Mouse (Mus musculus) frontal cortex, adult 2 months (tissue): ENCODE results near the gene Timp3. TPM values are rescaled to one million over a fixed set of nuclear protein-coding genes. Genes with fewer than 3 reads are reported as not detected.

Source experiments
- DNase-seq, 2 experiments: peaks; one replicate each; pipeline ENCODE4 v3.0.0; 2022; ENCODE audit warnings: low spot score in 1 of 2; ENCODE audit errors: extremely low spot score in 1 of 2
- polyA plus RNA-seq: library from polyadenylated mRNA; depleted of rRNA; stranded (reverse); fragments of >200 nt; gene quantifications from 2 replicates; pipeline ENCODE4 v1.2.3, GENCODE M21; 2012

Gene Timp3
- polyA plus RNA-seq, 1 experiment: 65.5 TPM

- peak in 1 of 2 experiments; percentile 37 for DNase-seq
Observed at GRCm38 (mm10) chr10:86323275-86323994, 23.3 kb downstream of the Timp3 start.

DNA sequence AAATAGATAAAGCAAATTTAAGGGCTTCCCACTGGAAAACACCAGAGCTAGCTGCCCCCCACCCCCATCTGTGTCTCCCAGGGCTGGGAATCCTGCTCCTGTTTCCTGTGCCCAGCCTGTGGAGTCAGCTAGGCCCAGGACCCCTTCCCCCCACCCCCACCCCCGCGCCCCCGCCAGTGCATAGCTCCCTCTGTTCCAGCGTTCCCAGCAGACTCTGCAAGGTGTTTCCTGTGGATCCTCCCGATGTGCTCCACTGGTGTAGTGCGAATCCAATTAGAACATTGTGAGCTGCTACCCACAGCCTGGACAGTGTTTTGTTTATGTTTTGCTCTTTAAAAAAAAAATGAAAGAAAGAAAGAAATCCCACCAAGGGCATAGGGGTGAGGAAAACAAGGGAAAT lies 25.1 kb downstream of the Timp3 start:
- no peak for DNase-seq

DNA sequence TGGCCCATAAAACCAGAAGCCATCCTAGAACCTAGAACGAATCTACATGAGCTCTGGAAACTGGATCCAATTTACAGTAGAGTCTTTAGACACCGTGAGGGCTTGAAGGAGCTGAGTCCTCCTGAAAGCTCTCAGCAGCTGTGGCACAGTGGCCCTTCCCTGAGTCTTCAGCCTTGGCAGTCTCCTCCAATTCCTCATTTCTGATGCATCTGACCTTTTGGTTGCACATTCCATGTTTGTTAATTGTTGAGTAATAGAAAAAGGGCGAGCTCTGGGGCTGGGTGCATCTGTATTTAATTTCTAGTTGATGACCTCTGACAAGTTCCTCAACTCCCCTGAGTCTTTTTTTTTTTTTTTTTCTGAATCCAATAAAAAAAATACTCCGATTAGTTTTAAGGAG lies 28.0 kb downstream of the Timp3 start:
- DNase-seq: no peak

GRCm38 (mm10) chr10:86328691-86329090 lies 28.5 kb downstream of the Timp3 start:
- DNase-seq: no peak

- DNase-seq: no peak
Observed at GRCm38 (mm10) chr10:86329241-86329882, 29.2 kb downstream of the Timp3 start.

DNA sequence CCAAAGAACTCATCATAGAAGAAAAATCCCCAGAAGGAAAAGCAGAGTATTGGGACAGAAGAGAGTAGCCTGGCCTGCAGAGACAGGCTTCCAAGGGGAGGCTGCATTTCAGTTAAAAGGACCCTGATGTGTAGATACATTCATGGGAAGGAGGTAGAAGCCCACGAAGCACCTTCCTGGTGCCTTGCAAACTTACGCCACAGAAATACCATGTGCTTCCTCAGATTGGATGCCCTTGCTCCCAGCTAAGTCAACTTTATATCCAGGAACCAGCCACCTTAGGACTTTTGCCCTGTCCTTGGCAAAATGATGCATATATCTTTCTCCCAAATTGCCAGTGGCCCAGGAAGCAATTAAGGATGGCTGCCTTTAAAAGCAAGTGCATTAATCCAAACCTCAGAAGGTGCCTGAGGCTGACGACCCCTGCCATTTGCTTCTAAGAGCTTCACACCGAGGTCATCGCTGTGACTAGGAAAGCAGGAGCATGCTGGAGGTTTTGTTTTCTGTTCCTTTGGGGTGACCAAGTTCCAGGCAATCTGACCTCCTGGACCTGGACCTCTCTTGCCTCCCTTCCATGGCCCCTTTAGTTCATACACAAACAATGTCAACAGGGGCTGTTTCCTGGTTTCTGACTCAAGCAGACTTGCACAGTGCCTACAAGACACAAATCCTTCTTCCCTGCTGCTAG lies 31.0 kb downstream of the Timp3 start:
- DNase-seq: no peak

DNA sequence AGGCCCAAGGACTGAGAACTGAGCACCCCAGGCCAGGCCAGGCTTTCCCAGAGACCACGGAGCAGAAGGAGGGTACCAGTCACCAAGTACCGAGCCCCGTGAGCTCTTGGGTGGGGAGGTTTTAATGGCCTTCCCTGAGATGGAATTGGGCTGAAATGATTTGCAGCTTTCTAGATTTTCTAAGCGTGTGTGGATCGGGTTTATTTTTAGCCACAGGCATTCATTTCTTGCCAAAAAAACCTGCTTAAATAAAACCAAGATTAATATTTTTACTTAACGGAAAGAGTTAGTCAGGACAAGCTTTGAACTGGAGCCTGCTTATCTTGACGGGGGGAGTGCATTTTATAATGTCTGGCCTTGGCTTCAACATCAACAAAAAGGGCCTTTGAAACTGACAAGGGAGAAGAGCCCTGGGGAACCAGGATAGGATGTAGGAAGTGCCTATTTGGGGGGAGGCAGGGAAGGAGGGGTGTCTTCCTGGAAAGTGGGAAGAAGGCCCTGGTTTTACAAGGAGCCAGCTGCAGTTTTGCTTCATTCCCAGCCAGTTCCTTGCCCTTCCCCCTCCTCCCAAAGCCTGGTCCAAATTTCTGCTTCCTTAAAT lies 31.6 kb downstream of the Timp3 start:
- DNase-seq: no peak

DNA sequence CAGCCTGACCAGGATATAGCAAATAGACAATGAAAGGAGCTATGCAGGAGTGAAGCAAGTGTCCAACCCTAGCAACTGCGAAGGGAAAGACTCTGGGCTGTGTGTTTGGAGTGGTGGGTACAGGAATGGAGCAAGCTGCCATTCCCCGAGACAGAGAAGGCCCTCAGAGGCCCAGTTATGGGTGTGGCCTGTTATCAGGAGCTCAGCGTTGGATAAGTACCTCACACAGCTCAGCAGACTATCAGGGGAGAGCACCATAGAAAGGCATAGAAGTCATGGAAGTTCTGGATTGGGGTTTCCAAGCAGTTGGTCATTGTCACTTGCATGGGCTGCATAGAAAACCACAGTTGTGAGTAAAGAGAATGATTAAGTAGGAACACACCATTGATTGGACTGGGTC lies 32.8 kb downstream of the Timp3 start:
- no peak for DNase-seq

DNA sequence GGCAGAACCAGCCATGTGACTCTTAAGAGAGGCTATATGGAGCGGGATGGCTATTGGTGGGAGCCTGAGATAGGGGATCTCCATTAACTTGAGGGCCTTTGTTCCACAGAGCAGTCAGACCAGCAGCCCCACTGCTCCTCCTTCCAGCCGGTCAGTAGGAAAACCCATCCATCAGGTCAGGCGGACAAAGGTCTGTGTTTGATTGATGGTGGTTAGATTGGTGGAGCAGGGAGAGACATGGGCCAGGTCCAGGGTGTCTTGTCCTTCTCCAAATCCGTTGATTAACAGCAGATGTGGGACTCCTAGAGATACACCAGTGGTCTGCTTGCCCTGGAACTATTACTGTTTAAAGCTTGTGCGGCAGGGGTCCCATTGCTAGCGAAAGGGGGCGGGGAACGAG lies 34.4 kb downstream of the Timp3 start:
- DNase-seq: no peak

- DNase-seq: no peak
Observed at GRCm38 (mm10) chr10:86336506-86336905, 36.3 kb downstream of the Timp3 start.

DNA sequence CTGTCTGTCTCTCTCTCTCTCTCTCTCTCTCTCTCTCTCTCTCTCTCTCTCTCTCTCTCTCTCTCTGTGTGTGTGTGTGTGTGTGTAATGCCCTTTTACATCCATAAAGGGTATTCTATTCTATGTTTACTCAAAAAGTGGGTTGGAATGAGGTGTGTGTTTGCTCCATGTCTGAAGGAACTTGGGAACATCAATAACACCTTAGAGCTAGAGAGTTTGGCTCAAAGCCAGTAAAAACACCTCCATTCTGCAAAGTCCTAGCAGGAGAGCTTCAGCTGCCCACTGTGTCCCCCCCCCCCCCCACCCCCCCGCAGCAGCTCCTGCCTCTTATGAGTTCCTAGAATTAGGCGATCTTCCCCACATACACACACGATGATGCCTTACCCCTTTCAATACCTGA lies 37.1 kb downstream of the Timp3 start:
- no peak for DNase-seq

DNA sequence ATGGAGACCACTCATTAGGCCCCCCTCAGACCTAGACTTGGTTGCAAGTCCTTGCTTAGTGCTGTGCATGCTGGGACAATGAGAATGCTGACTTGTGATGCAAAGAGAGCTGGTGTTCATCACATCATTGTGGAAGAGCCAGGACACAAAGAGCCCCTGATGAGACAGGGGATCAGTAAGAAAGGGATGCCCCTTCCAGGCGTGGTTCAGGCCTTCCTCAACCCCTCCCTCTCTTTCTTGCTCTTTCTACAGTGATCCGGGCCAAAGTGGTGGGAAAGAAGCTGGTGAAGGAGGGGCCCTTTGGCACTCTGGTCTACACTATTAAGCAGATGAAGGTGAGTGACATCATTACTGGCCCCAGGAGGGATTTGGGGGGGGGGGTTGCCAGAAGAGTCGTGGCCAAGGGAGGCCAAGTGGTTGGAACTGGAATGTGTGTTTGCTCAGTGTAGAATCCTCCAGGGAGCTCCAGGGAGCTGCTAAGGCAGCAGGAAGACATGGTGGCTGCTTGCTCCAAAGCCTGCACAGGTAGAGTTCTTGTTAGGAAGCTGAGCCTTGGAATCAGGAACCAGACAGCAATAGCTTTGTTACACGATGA lies 38.0 kb downstream of the Timp3 start:
- no peak for DNase-seq

DNA sequence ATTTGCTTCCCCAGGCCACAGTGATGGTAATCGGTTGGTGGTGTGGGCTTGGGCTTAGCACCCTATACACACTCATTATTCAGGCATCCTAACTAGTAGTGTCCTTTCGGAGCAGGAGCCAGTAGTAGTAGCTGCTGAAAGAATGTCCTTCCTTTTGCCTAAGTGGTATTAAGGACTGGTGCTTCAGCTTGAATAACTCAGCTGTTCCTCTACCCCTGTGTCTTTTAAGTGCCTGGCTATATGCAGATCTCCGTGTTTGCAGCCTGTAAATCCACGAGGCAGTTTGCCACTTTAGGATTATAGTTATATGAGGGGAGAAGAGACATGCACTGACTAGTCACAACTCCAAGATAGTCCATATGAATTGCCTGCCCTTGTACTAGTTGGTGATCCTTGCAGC lies 38.9 kb downstream of the Timp3 start:
- no peak for DNase-seq

DNA sequence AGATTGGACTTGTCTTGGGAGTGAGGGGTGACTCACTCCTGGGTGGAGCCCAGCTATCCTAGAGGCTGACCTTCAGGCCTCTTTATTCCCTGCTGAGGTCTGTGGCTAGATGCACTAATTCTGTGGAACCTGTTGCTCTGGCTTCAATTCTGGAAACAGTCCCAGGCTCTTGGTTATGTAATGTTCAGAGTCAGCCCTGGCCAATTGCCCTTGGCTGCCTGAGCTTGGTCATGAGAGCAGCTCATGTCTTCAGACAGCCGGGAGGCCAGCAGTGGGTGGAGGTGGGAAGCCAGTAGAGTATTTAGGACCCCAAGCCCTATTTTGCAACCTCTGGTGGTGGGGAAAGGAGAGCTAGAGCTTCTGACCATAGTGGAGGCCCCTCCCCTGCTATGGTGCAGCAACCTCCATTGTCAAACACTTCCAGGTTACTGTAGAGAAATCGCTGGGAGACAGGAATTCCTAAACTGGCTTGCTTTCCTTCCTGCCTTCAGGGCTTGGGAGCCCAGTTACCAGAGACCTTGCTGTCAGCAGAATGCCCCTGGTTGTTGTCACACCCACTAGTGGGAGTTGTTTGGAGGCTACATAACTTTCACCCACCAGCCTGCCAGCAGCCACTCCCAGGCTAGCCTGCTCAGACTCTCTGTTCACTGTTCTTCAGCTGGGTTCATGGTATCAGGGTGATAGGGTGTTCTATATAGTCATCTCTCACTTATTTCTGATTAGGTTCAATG lies 39.6 kb downstream of the Timp3 start:
- DNase-seq: peak; percentile 73 to 80

DNA sequence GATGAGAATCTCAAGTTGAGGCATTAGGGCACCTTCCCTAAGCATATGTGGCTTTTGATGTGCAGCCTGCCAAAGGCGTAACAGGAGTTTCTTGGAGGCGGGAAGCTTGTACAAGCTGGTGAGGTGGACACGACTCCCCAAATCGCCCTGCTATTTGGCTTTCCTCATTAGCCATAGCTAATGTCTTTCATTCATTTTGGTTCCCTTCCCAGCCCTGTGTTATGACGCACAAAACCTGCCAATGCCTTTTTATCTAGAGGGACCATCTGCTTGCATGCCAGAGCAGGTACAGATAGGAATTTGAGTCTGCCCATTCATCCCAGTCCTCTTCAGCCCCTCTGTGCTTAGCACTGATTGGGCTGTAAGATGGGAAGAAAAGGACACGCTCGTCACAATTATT lies 40.2 kb downstream of the Timp3 start:
- DNase-seq: no peak

GRCm38 (mm10) chr10:86340991-86341527 lies 40.9 kb downstream of the Timp3 start:
- no peak for DNase-seq

GRCm38 (mm10) chr10:86341589-86341988 lies 41.4 kb downstream of the Timp3 start:
- no peak for DNase-seq

DNA sequence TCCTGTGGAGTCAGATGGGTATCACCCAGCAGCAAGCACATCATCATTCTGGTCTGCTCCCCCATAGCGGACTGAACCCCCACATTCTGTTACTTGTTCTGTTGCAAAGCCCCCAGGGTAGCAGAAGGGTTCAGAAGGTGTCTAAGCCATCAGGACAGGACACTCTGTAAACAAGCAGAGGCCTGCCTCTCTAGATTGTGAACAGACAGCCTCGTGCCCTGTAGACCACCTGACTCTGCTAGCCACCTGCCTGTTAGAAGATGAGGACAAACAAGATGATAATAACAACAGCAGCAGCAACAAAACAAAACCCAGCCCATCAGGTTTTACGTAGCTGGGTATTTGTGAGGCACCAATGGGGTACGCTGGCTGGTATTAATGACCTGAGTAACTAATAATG lies 42.0 kb downstream of the Timp3 start:
- DNase-seq: no peak

DNA sequence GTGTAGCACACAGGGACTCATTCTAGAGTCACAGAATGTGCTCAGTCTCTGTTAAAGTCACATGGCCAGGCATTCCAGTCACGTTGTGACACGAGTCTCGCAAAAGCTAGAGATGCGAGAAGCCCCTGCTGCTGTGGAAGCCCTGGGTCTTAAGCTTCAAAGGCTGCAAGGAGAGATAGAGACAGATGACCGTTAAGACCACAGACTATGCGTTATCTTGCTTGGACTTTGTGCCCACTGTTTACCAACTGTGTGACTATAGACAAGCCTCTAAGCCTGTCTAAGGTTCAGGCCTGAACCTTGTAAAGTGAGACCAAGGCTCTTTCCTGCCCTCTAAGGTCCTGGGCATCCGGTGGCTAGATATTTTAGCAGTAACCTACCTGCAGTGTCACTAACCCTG lies 42.5 kb downstream of the Timp3 start:
- no peak for DNase-seq

GRCm38 (mm10) chr10:86343362-86343761 lies 43.2 kb downstream of the Timp3 start:
- DNase-seq: no peak
